Mouse (Mus musculus): ENCODE results near the gene Lrrfip1.
A peak's percentile ranks its signal among the peaks of the same experiment; 100 is the strongest.

Gene Lrrfip1

GRCm38 (mm10) chr1:91088027-91088426 is 89.5 kb downstream of the Lrrfip1 start:
- no peak for DNase-seq

- no peak for DNase-seq
These were observed 90.4 kb downstream of the Lrrfip1 start for GRCm38 (mm10) chr1:91088941-91089340.

- DNase-seq, result no peak
These were observed 91.9 kb downstream of the Lrrfip1 start for GRCm38 (mm10) chr1:91090456-91090855.

GRCm38 (mm10) chr1:91092451-91092850 is 93.9 kb downstream of the Lrrfip1 start:
- no peak for DNase-seq

GRCm38 (mm10) chr1:91093296-91093695 is 94.8 kb downstream of the Lrrfip1 start:
- DNase-seq, result no peak

GRCm38 (mm10) chr1:91094001-91094400 is 95.5 kb downstream of the Lrrfip1 start:
- no peak for DNase-seq

GRCm38 (mm10) chr1:91095258-91095657 is 96.7 kb downstream of the Lrrfip1 start:
- no peak for DNase-seq

GRCm38 (mm10) chr1:91095853-91096252 is 97.3 kb downstream of the Lrrfip1 start:
- no peak for DNase-seq

GRCm38 (mm10) chr1:91096490-91096889 is 98.0 kb downstream of the Lrrfip1 start:
- no peak for DNase-seq

- DNase-seq, result no peak
These were observed 98.8 kb downstream of the Lrrfip1 start for GRCm38 (mm10) chr1:91097283-91097834.

GRCm38 (mm10) chr1:91098887-91099286 is 100.3 kb downstream of the Lrrfip1 start:
- DNase-seq, result peak; percentile 81

- no peak for DNase-seq
These were observed 103.3 kb downstream of the Lrrfip1 start for GRCm38 (mm10) chr1:91101709-91102440.

GRCm38 (mm10) chr1:91103366-91103983 is 104.9 kb downstream of the Lrrfip1 start:
- no peak for DNase-seq

GRCm38 (mm10) chr1:91107548-91107947 is 109.0 kb downstream of the Lrrfip1 start:
- no peak for DNase-seq

GRCm38 (mm10) chr1:91109302-91109701 is 110.8 kb downstream of the Lrrfip1 start:
- no peak for DNase-seq

- no peak for DNase-seq
These were observed 113.6 kb downstream of the Lrrfip1 start for GRCm38 (mm10) chr1:91112171-91112570.

GRCm38 (mm10) chr1:91112606-91113005 is 114.1 kb downstream of the Lrrfip1 start:
- DNase-seq, result no peak

- no peak for DNase-seq
These were observed 123.6 kb downstream of the Lrrfip1 start for GRCm38 (mm10) chr1:91122121-91122520.

GRCm38 (mm10) chr1:91123004-91123403 is 124.5 kb downstream of the Lrrfip1 start:
- DNase-seq, result no peak

GRCm38 (mm10) chr1:91123466-91123865 is 124.9 kb downstream of the Lrrfip1 start:
- no peak for DNase-seq

- DNase-seq, result no peak
These were observed 130.3 kb downstream of the Lrrfip1 start for GRCm38 (mm10) chr1:91128849-91129248.

GRCm38 (mm10) chr1:91137036-91137435 is 138.5 kb downstream of the Lrrfip1 start:
- DNase-seq, result no peak

GRCm38 (mm10) chr1:91144813-91145212 is 146.3 kb downstream of the Lrrfip1 start, which contains the start of gene Rbm44:
TSS of gene Rbm44 (plus strand) at chr1:91145089.
- DNase-seq, result no peak

GRCm38 (mm10) chr1:91151509-91151908 is 153.0 kb downstream of the Lrrfip1 start:
- no peak for DNase-seq
